ENCODE assay signal across 16 mouse cellular contexts in the genomic region with DNA sequence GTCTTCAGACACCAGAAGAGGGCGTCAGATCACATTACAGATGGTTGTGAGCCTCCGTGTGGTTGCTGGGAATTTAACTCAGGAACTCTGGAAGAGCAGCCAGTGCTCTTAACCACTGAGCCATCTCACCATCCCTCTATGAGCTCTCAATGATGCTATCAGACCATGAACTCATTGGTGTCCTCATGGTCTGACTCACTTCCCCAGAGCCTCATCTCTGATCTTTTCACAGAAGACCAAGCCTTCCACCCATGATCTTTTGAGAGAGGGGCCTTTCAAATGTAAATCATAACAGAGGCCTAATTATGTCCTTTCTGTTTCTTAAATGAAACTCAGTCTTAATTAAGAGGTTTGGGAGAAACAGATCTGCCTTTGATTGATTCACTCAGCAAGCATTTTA. TPM values are rescaled to one million over a fixed set of nuclear protein-coding genes. Genes with fewer than 3 reads are reported as not detected.
"Had no signal": no experiment of that assay in that cellular context is flagged by ENCODE, and none has a peak within 500 bp of the region (broad histone marks: within the 10 kb centered on the region; RNA-seq: fewer than 3 reads in every experiment).

No protein-coding gene starts in this region.

- H3K27me3 ChIP-seq: limb, embryonic 12.5 days; liver, embryonic 13.5 days; midbrain, embryonic 13.5 days; neural tube, embryonic 13.5 days had no signal

- H3K9ac ChIP-seq: limb, embryonic 12.5 days; liver, embryonic 13.5 days; midbrain, embryonic 13.5 days; neural tube, embryonic 13.5 days had no signal

- H3K4me3 ChIP-seq: limb, embryonic 12.5 days; liver, embryonic 13.5 days; midbrain, embryonic 13.5 days; neural tube, embryonic 13.5 days had no signal

- H3K36me3 ChIP-seq: limb, embryonic 12.5 days; liver, embryonic 13.5 days; midbrain, embryonic 13.5 days; neural tube, embryonic 13.5 days had no signal

- H3K4me1 ChIP-seq: limb, embryonic 12.5 days; liver, embryonic 13.5 days; neural tube, embryonic 13.5 days had no signal

- DNase-seq: kidney, postnatal 10 days; kidney, postnatal 4 days; liver; liver, embryonic 13.5 days; lung, adult 18-20 months; thymus, adult 18-20 months; thymus, postnatal 14 days had no signal

- H3K4me2 ChIP-seq: limb, embryonic 12.5 days; liver, embryonic 13.5 days; midbrain, embryonic 13.5 days; neural tube, embryonic 13.5 days had no signal

- H3K9me3 ChIP-seq: limb, embryonic 12.5 days; liver, embryonic 13.5 days; midbrain, embryonic 13.5 days; neural tube, embryonic 13.5 days had no signal

- H3K27ac ChIP-seq: limb, embryonic 12.5 days; liver, embryonic 13.5 days; midbrain, embryonic 13.5 days; neural tube, embryonic 13.5 days had no signal

RNA-seq across cellular contexts. Expression of a gene that starts 56.0 kb away (rescaled TPM):
- total RNA-seq: layer of hippocampus, adult 8-10 months; layer of hippocampus, postnatal 14 days; left cerebral cortex, adult 8-10 months; left cerebral cortex, postnatal 36 days had no signal
- polyA plus RNA-seq: kidney, embryonic 14.5 days; limb, embryonic 12.5 days; liver, embryonic 13.5 days; lung, embryonic 16.5 days; midbrain, embryonic 13.5 days; neural tube, embryonic 13.5 days had no signal
